Mouse (Mus musculus): ENCODE results near the gene Pou2f1.

Gene Pou2f1

GRCm38 (mm10) chr1:165874645-165875044 lies 127.8 kb downstream of the Pou2f1 start:
- DNase-seq: no peak

DNA sequence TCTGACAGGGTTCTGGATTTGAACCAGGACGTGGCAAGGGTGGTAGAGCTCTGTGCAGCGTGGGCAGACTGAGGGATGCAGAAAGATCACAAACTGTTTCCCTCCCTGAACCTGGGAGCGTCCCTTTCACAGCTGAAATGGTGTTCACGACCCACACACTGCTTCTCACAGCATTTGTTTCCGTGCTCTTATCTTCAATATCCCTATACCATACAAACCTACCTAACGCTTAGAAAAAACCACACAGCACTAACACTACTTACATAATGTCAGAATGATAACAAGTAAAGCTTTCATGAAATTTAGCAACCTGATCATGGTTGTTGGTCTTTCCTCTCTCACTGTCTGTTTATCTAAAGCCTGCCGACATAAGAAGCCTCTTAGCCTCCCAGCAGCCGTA lies 133.8 kb downstream of the Pou2f1 start:
- no peak for DNase-seq

- DNase-seq: no peak
Observed at GRCm38 (mm10) chr1:165866630-165867280, 135.7 kb downstream of the Pou2f1 start.

DNA sequence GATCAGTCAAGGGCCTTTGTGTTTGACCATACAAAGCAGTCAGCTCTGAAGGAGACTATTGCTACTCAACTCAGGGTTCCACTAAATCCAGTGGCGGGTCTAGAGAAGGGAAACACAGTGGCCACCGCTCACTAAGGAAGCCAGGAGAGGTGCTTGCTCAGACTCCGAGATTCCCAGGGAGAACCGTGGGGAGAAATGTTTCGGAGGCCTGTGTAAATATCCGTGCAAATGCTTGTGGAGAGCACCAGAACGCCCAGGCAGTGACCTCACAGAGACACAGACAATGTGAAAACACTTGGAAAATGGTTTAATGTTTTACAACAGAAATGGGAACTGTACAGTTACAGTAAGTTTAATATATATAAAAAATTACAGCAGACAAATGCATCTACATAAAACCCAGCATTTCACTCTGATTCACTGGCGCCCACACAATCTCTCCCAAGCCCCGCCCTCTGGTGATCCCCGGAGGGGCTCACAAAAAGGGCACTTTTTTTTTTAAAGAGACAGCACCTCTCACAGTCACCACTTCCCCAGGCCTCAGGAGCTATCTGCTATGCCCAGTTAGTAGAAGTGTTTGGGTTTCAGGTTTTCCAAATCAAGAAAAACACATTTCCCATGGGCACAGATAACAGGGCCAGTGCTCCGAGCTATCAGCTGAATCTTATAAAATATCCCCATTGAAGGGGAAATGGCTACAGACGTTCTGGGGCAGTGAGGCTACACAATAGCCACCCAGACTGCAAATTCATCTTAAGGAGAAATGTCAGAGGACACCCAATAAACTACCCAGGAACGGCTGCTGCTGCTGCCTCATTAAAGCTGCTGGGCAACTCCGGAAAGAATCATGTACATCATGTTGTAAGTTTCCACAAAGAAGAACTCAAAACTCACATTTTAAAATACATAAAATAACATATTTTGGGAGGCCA lies 137.3 kb downstream of the Pou2f1 start:
- peak; percentile 58 for DNase-seq

GRCm38 (mm10) chr1:165862059-165862458 lies 140.4 kb downstream of the Pou2f1 start:
- no peak for DNase-seq

DNA sequence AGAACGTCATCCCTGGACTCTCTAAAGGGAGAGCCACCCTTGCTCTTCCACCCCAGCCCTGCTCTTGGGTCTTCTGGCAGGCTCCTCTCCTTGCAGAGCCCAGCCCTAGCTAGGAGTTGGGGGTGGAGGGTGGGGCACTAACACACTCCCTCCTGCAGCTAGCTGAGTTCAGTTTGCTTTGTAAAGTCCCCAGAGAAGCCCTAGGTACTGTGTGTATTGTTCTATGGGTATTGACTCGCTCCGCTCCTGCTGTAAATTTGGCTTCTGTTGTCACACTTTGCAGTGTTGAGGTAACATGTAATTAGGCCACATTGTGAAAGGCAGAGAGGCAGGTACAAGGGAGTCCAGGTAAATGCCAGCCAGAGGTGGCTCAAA lies 141.3 kb downstream of the Pou2f1 start:
- no peak for DNase-seq

- no peak for DNase-seq
Observed at GRCm38 (mm10) chr1:165860373-165861234, 141.9 kb downstream of the Pou2f1 start.

DNA sequence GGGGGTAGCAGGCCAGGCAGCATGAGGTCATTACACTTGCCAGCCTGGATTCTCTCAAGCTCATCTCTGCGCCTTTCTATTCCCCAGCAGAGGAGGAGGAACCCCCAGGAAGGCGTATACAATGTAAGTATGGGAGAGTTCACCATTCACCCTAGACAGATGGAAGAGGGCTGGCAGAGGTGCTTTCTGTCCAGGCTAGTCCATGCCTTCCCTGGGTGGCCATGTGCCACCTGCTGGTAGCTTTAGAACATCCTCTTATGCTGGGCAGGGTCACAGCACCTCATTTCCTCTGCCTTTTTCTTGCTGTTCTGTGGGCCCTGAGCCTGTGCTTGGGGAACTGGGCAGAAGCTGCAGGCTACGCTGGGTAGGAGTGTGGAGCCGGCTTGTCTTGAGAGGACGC lies 144.1 kb downstream of the Pou2f1 start:
- DNase-seq: peak; percentile 59

GRCm38 (mm10) chr1:165857279-165857678 lies 145.2 kb downstream of the Pou2f1 start:
- no peak for DNase-seq

DNA sequence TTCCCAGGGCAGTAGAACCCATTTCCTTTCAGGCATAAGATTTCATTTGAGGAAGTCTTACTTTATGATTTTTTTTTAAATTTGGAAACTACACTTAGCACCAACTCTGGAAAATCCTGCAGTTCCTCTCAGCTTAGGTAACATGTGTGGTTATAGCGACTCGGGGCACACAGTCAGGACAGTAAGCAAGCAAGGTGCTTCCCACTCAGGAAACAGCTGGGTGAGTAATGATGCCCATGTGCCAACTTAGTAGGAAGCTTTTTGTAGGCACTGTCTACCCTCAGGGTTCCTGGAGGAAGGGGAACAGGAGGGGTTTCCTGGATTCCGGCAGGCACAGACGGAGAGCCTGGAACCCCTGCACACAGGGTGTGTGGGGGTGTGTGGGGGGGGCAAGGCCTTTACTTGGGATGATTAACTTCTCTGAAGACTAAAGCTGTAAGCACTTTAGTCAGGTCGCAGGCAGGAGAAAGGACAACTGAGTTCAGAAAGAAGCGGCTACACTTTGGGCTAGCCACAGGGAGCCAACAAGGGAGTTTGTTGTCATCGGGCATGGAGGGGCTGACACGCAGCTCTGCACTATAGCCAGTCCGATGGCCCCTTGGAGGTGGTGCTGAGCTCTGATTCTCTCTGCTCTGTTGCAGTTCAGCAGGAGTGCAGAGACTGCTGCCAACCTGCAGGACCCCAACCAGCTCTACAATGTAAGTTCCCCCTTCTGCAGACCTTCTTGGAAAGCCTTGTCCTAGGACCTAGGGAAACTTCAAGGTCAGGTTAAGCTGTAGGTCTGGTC lies 146.5 kb downstream of the Pou2f1 start:
- no peak for DNase-seq

GRCm38 (mm10) chr1:165853729-165854420 lies 148.6 kb downstream of the Pou2f1 start:
- peak; percentile 94 for DNase-seq

DNA sequence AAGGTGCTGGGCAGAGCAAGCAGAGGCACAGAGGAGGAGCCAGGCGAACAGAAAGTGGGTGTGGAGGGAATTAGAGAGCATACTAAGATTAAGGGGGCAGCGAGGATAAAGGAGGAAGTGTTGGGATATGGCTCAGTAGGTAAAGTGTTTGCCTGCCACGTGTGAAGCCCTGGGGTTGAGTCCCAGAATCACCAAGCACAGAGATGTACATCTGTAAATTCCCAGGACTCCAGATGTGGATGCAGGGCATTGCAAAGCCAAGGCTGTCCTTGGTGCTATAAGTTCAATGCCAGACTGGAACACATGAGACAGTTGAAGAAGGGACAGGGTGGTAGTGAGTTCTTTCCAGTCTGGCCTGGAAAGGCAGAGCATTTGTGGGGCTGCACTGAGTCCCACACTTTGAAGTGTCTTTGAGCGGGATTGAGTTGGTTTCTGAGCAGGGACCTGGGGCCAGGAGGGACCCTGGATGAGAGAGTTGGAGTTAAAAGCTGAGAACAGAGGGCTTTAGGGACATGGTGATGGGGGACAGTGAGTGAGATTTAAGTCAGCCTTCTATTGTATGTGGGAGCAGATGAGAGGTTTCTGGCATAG lies 149.3 kb downstream of the Pou2f1 start:
- DNase-seq: no peak

DNA sequence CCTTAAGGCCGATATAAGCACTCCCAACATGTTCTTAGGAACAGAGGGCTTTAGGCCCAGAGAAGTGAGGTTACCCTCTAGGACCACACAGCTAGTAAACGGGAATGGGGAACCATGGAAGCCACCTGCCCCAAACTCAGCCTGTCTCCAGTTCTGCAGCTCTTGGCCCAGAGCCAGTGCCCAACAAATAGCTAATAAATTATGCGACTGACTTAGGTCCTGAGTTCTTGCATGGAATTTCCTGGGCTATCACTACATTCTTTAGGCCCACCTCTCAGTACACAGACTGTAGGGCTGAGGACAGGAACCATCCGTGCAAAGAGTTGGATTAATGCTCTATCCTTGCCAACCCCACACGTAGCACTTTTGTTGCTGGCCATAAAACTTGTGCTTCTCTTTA lies 150.3 kb downstream of the Pou2f1 start:
- DNase-seq: peak; percentile 13

DNA sequence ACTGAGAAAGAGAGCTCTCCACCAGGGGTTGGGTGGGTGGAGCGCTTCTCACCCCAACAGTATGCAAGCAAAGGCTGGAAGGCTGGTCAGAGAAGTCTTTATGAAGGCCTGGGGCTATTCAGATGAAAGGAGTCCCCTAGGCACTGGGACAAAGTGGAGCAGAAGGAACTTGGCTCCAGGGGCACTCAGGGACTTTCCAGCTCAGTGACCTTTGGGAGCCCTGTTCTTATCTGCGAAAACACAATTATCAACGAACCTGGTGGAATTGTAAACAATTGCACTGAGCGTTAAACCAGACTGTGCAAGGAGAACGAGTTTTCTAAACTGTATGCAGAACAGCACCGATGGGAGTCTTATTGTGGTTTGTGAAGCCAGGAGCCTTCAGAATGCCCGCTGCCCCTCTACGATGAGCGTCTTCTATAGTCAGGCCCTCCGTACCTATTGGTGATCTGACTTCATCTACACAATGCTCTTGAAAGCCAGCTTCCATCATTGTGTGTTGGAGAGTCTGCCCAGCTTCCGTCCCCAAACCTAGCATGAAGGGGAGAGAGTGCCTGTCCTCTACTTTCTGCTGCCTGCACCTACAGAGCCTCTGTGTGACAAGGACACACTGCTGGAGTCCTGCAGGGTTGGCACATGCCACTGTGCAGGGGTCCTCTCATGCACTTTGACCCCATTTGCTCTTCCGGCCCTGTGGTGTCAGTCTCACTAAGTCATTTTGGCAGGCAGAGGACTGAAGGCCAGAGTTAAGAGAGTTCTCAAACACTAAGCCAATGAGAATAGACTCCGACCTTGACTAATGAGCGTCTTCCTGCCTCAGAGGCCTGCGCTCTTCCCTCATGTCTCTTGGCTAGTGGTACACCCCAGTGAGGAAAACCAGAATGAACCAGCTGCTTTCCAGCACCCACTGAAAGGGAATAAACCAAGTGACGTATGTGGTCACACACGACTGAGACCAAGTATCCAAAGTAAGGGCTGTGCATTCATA lies 152.7 kb downstream of the Pou2f1 start:
- peak; percentile 35 for DNase-seq

DNA sequence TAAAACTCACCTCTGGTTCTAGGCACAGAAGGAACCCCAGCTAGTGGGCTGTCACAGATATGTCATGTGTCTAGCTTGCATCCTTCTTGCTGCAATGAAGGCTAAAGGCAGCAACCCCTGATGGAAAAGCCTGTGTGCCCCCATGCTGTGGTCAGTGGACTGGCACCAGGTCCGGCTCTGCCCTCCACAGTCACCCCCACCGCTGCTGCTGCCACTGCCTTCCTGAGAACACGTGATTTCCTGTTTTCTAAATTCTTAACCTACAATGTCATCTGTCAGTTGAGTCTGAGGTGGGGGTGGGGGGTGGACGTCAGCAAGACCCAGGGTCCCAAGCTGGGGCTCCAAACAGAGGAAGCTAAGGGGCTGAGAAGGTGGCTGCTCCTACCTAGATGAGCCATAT lies 153.6 kb downstream of the Pou2f1 start:
- DNase-seq: peak; percentile 69

DNA sequence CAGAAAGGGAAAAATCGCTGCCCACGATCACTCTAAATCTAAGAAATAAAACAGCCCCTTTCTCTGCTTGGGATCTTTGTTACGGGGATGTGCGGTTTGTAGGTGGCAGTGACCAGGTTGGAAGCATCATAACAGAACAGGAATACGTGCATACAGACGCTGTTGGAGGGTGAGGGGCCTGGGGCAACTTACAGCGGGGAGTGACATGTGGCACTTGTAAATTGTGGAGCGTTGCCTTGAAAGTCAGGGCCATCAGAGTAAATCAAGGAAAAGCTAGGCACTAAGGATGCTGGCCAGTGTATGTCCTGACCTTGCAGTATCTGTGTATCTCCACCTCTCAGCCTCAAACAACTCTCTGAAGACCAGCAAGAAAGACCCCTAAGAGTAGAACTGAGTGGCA lies 154.1 kb downstream of the Pou2f1 start:
- peak; percentile 32 for DNase-seq

- peak; percentile 86 for DNase-seq
Observed at GRCm38 (mm10) chr1:165845366-165845765, 157.1 kb downstream of the Pou2f1 start.

- peak; percentile 88 for DNase-seq
Observed at GRCm38 (mm10) chr1:165844956-165845355, 157.5 kb downstream of the Pou2f1 start.

GRCm38 (mm10) chr1:165844466-165844951 lies 158.0 kb downstream of the Pou2f1 start:
- DNase-seq: peak; percentile 80

- peak; percentile 64 for DNase-seq
Observed at GRCm38 (mm10) chr1:165843586-165843985, 158.9 kb downstream of the Pou2f1 start.

All from thymus, postnatal 4 days (tissue).